Mouse (Mus musculus) thymus, adult 2 months (tissue): Measurements from ENCODE around the gene Fga. TPM values are rescaled to one million over a fixed set of nuclear protein-coding genes. Genes with fewer than 3 reads are reported as not detected.

Experiments
- DNase-seq: peaks from one replicate; pipeline ENCODE4 v3.0.0; 2021
- H3K27ac ChIP-seq: fragments of 200-500 bp; 2 replicates; pipeline ENCODE4 v1.5.1; 2012; ENCODE audit warnings: low read length, control low read depth; ENCODE audit not compliant: control insufficient read depth, insufficient read depth
- H3K27me3 ChIP-seq: fragments of 200-500 bp; 2 replicates; pipeline ENCODE4 v1.6.1; 2012; ENCODE audit warnings: mild to moderate bottlenecking, low read length, moderate library complexity, mixed read lengths; ENCODE audit not compliant: control insufficient read depth, insufficient read depth
- H3K36me3 ChIP-seq: fragments of 200-500 bp; 2 replicates; pipeline ENCODE4 v1.6.1; 2012; ENCODE audit warnings: mild to moderate bottlenecking, low read length, moderate library complexity; ENCODE audit not compliant: control insufficient read depth, insufficient read depth
- H3K4me1 ChIP-seq: fragments of 200-500 bp; replicated peaks from 2 replicates; pipeline ENCODE4 v1.6.1; 2012; ENCODE audit warnings: low read length; ENCODE audit not compliant: control insufficient read depth, insufficient read depth
- H3K4me3 ChIP-seq: fragments of 200-500 bp; 2 replicates; pipeline ENCODE4 v1.5.1; 2012; ENCODE audit warnings: mild to moderate bottlenecking, low read length, control low read depth, moderate library complexity; ENCODE audit not compliant: control insufficient read depth, insufficient read depth
- CTCF ChIP-seq: fragments of 200-500 bp; IDR thresholded peaks from 2 replicates; pipeline ENCODE4 v1.5.1; 2012; ENCODE audit warnings: mild to moderate bottlenecking, control low read depth, low read length, moderate library complexity, borderline replicate concordance; ENCODE audit not compliant: control insufficient read depth, poor library complexity, insufficient read depth; ENCODE audit errors: extremely low read depth
- POLR2A ChIP-seq: fragments of 200-500 bp; IDR thresholded peaks from 2 replicates; pipeline ENCODE4 v1.6.1; 2012; ENCODE audit warnings: mild to moderate bottlenecking, low read length, control low read depth, moderate library complexity; ENCODE audit not compliant: control insufficient read depth, poor library complexity, insufficient read depth; ENCODE audit errors: extremely low read depth
- WGBS: fragments of 180-500 bp; shearing (Covaris S2); methylation state at CpG from one replicate; pipeline ENCODE4 v1.1.7; 2018; 5-methylcytosine and 5-hydroxymethylcytosine counted together
- polyA plus RNA-seq: library from polyadenylated mRNA; depleted of rRNA; stranded (reverse); fragments of >200 nt; gene quantifications from 2 replicates; pipeline ENCODE4 v1.2.3, GENCODE M21; 2012

Fga gene
- polyA plus RNA-seq, 1 experiment, result 0.08 TPM

GRCm38 (mm10) chr3:83004801-83005200 is 21.1 kb upstream of the Fga start:
- 94% methylated on average over 7 of the region's 7 CpGs for WGBS
- TF ChIP-seq CTCF (no peak), POLR2A (no peak)
- DNase-seq, result no peak
- Histone ChIP-seq H3K4me1 (no peaks in the 10 kb centered on the region), H3K27ac (no peak overlapping the region), H3K4me3 (no peak overlapping the region), H3K36me3 (no peaks in the 10 kb centered on the region), H3K27me3 (no peaks in the 10 kb centered on the region)

GRCm38 (mm10) chr3:83007557-83007956 is 18.3 kb upstream of the Fga start, which contains the start of gene Fgg:
TSS of gene Fgg (plus strand) at chr3:83007724.
- no peaks in the 10 kb centered on the region for H3K4me1 ChIP-seq
- TF ChIP-seq POLR2A, result no peak
- no peak for TF ChIP-seq CTCF
- H3K36me3 ChIP-seq, result no peaks in the 10 kb centered on the region
- DNase-seq, result no peak
- no peaks in the 10 kb centered on the region for H3K27me3 ChIP-seq
- H3K27ac ChIP-seq, result no peak within 1 kb of the TSS
- H3K4me3 ChIP-seq, result no peak within 1 kb of the TSS
- WGBS, result 61% methylated on average over 7 of the region's 7 CpGs

- Histone ChIP-seq H3K27ac (no peak overlapping the region), H3K4me1 (no peaks in the 10 kb centered on the region), H3K36me3 (no peaks in the 10 kb centered on the region), H3K27me3 (no peaks in the 10 kb centered on the region), H3K4me3 (no peak overlapping the region)
- no peak for DNase-seq
- 79% methylated on average over 11 of the region's 11 CpGs for WGBS
- no peak for TF ChIP-seq POLR2A
- no peak for TF ChIP-seq CTCF
Measured at GRCm38 (mm10) chr3:83010291-83010690, 15.6 kb upstream of the Fga start.

- H3K36me3 ChIP-seq, result no peaks in the 10 kb centered on the region
Measured at GRCm38 (mm10) chr3:83011136-83011535, 14.7 kb upstream of the Fga start.

GRCm38 (mm10) chr3:83011565-83011964 is 14.3 kb upstream of the Fga start:
- DNase-seq, result no peak
- Histone ChIP-seq H3K4me1 (no peaks in the 10 kb centered on the region), H3K36me3 (no peaks in the 10 kb centered on the region), H3K27ac (no peak overlapping the region), H3K27me3 (no peaks in the 10 kb centered on the region), H3K4me3 (no peak overlapping the region)
- TF ChIP-seq POLR2A, result no peak
- no peak for TF ChIP-seq CTCF
- 86% methylated on average over 4 of the region's 4 CpGs for WGBS

More at GRCm38 (mm10) chr3:83011136-83011535, 14.7 kb upstream of the Fga start:
- 97% methylated on average over 4 of the region's 4 CpGs for WGBS
- Histone ChIP-seq H3K27me3 (no peaks in the 10 kb centered on the region), H3K4me3 (no peak overlapping the region), H3K27ac (no peak overlapping the region), H3K4me1 (no peaks in the 10 kb centered on the region)
- DNase-seq, result no peak
- no peak for TF ChIP-seq CTCF
- TF ChIP-seq POLR2A, result no peak

- H3K36me3 ChIP-seq, result no peaks in the 10 kb centered on the region
- no peak for DNase-seq
- WGBS, result 94% methylated on average over 19 of the region's 19 CpGs
- no peaks in the 10 kb centered on the region for H3K4me1 ChIP-seq
- no peaks in the 10 kb centered on the region for H3K27me3 ChIP-seq
- TF ChIP-seq POLR2A, result no peak
- TF ChIP-seq CTCF, result no peak
- H3K27ac ChIP-seq, result no peak overlapping the region
- no peak overlapping the region for H3K4me3 ChIP-seq
Measured at GRCm38 (mm10) chr3:83012636-83013035, 13.2 kb upstream of the Fga start.

- DNase-seq, result no peak
- H3K4me1 ChIP-seq, result no peaks in the 10 kb centered on the region
- H3K36me3 ChIP-seq, result no peaks in the 10 kb centered on the region
- no peaks in the 10 kb centered on the region for H3K27me3 ChIP-seq
- WGBS, result 90% methylated on average over 10 of the region's 10 CpGs
- TF ChIP-seq CTCF (no peak), POLR2A (no peak)
- no peak overlapping the region for H3K4me3 ChIP-seq
- H3K27ac ChIP-seq, result no peak overlapping the region
Measured at GRCm38 (mm10) chr3:83013951-83014350, 11.9 kb upstream of the Fga start.
